Mouse (Mus musculus) hindbrain, embryonic 14.5 days (tissue): ENCODE results near the gene Brat1. TPM values are rescaled to one million over a fixed set of nuclear protein-coding genes. Genes with fewer than 3 reads are reported as not detected.

Experiments
- ATAC-seq: fragments of 200-750 bp; cut with Nextera tagmentation; 2 replicates; pipeline ENCODE4 v1.8.0; 2017; ENCODE audit warnings: moderate number of reproducible peaks, mild to moderate bottlenecking, moderate TSS enrichment, moderate library complexity; ENCODE audit not compliant: low FRiP score
- DNase-seq: peaks from one replicate; pipeline ENCODE4 v3.0.0-alpha.2; 2015; ENCODE audit warnings: low spot score
- H3K27ac ChIP-seq: fragments of 300-500 bp; sonication (generic); 2 replicates; pipeline ENCODE4 v1.5.1; 2014; ENCODE audit warnings: mild to moderate bottlenecking, moderate library complexity
- H3K27me3 ChIP-seq: fragments of 300-500 bp; sonication (generic); 2 replicates; pipeline ENCODE4 v1.6.1; 2014; ENCODE audit warnings: mild to moderate bottlenecking, low read length, mixed read lengths; ENCODE audit not compliant: control insufficient read depth, insufficient read depth
- H3K36me3 ChIP-seq: fragments of 300-500 bp; sonication (generic); replicated peaks from 2 replicates; pipeline ENCODE4 v1.6.1; 2014; ENCODE audit not compliant: control insufficient read depth, insufficient read depth
- H3K4me1 ChIP-seq: fragments of 300-500 bp; sonication (generic); replicated peaks from 2 replicates; pipeline ENCODE4 v1.6.1; 2014; ENCODE audit warnings: antibody characterized with exemption, low read length, mixed read lengths; ENCODE audit not compliant: control insufficient read depth, insufficient read depth
- H3K4me2 ChIP-seq: fragments of 300-500 bp; sonication (generic); replicated peaks from 2 replicates; pipeline ENCODE4 v1.6.1; 2014; ENCODE audit warnings: mild to moderate bottlenecking, moderate library complexity
- H3K4me3 ChIP-seq: fragments of 300-500 bp; sonication (generic); replicated peaks from 2 replicates; pipeline ENCODE4 v1.5.1; 2014; ENCODE audit warnings: mild to moderate bottlenecking, low read length
- H3K9ac ChIP-seq: fragments of 300-500 bp; sonication (generic); 2 replicates; pipeline ENCODE4 v1.6.1; 2014
- H3K9me3 ChIP-seq: fragments of 300-500 bp; sonication (generic); 2 replicates; pipeline ENCODE4 v1.6.1; 2016; ENCODE audit warnings: low read length; ENCODE audit not compliant: control insufficient read depth
- WGBS: fragments of 180-500 bp; shearing (Covaris S2); extraction: QIAGEN DNeasy Blood & Tissue Kit; methylation state at CpG from one replicate; pipeline ENCODE4 v1.1.7; 2014; 5-methylcytosine and 5-hydroxymethylcytosine counted together
- polyA plus RNA-seq: library from polyadenylated mRNA; unstranded; fragments of >200 nt; fragmentation: Nextera tagmentation; extraction: Ambion mirVana; gene quantifications from 2 replicates; pipeline ENCODE4 v1.2.1, GENCODE M21; 2014

Gene Brat1
- 19.1 and 19.8 TPM in 2 replicates for polyA plus RNA-seq

DNA sequence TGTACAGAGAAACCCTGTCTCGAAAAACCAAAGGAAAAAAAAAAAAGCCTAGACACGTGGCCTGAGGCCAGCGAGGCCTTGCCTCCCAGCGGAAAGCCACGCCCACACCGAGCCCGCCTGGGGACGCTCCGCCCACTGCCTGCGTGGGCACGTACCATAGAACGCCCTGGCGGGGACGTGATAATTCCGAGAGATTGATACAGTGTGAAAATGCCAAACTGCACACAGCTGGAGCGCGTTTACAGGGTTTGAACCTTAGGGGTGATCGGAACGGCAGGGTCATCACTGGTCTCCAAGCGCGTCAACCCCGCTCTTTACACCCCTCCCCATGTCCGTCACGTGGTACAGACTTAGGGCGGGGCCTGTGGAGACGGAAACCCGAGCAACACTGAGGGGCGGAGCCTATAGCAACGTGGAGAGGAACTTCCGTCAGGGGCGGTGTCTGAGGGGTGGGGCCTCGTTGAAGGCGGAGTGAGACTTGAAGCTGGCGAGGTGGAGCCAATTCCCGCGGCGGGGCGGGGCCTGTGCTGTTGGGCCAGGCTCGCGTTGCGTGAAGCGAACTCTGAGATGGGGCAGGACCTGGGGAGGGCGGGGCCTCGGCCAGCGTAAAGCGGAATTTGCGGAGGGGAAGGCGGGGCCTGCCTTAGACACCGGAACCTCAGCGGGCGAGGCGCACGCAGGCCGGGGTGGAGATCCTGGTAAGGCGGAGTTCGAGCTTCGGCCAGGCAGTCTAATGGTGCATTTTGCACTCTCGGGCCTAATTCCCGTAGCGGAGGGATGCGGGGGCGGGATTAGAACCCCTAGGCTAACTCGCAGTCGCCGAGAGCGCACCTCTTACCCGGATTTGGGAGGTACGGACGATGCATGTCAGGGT is at the start of gene Brat1:
Gene Brat1, plus strand, starts transcription at position 634 of the 874 bp plus-strand sequence.
- peak within 1 kb of the TSS; percentile 76 for H3K4me3 ChIP-seq
- peaks cover 8% of the 10 kb centered on the region for H3K36me3 ChIP-seq
- H3K27ac ChIP-seq: peak within 1 kb of the TSS; percentile 89
- H3K4me2 ChIP-seq: peak within 1 kb of the TSS; percentile 86
- H3K9me3 ChIP-seq: no peaks in the 10 kb centered on the region
- no peaks in the 10 kb centered on the region for H3K27me3 ChIP-seq
- under 1% methylated on average over 69 of the region's 69 CpGs for WGBS
- peak; percentile 94 for ATAC-seq
- peaks cover 33% of the 10 kb centered on the region for H3K4me1 ChIP-seq
- H3K9ac ChIP-seq: peak within 1 kb of the TSS; percentile 89
- DNase-seq: peak; percentile 99

DNA sequence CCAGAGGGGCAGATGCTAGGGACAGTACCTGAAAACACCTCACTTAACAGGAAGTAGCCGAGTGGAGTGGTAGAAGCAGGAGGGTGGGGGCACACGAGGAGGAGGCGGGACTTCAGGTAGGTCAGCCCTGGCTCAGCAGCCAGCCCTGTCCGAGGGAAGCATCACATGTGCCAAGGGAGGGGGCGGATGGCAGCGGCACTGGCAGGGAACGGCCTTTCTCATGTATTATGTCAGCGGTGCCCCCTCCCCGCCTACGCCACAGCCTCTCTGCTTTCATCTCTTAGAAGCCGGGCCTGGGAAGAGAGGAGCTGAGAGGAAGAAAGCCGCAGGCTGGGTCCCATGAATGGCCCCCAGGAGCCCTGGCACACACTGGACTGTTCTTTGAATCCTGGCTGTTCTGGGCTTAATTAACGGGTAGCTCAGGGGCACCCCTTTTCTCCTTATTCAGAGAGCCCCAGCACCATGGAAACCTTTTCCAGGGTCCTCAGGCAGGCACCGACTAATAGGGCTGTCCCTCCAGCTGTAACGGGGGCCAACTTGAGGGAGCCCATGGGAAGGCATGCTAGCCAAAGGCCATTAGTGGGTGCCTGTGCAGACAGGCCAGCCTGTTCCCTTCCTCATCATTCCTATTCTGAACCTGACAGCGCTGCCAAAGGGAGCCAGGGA is 45.1 kb upstream of the Brat1 start:
- ATAC-seq: peak; percentile 88
- Histone ChIP-seq H3K27me3 (no peaks in the 10 kb centered on the region), H3K27ac (peak overlapping the region; percentile 77), H3K36me3 (no peaks in the 10 kb centered on the region), H3K9me3 (no peaks in the 10 kb centered on the region), H3K4me1 (peaks cover 24% of the 10 kb centered on the region), H3K9ac (no peak overlapping the region), H3K4me3 (no peak overlapping the region), H3K4me2 (no peak overlapping the region)
- DNase-seq: peak; percentile 54
- WGBS: 19% methylated on average over 16 of the region's 16 CpGs

DNA sequence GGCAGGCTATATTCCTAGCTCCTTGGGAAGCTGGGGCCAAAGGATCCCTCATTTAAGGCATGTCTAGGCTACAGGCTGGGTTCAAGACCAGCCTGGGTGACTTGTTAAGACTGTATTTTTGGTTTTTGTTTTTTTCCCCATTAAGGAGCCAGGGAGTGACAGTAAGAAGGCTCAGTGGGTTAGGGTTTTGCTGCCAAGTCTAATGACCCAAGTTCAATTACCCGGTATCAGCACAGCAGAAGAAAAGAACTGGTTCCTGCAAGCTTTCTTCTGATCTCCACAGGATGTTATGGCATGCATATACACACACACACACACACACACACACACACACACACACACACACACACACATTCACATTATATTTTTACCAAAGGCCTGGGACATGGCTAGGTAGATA is 44.4 kb upstream of the Brat1 start:
- DNase-seq: no peak
- no peak for ATAC-seq
- Histone ChIP-seq H3K36me3 (peaks cover 5% of the 10 kb centered on the region), H3K9me3 (no peaks in the 10 kb centered on the region), H3K4me2 (no peak overlapping the region), H3K9ac (no peak overlapping the region), H3K4me1 (peaks cover 24% of the 10 kb centered on the region), H3K27me3 (no peaks in the 10 kb centered on the region), H3K4me3 (no peak overlapping the region), H3K27ac (peak overlapping the region; percentile 77)
- WGBS: 73% methylated on average over 1 of the region's 1 CpGs

DNA sequence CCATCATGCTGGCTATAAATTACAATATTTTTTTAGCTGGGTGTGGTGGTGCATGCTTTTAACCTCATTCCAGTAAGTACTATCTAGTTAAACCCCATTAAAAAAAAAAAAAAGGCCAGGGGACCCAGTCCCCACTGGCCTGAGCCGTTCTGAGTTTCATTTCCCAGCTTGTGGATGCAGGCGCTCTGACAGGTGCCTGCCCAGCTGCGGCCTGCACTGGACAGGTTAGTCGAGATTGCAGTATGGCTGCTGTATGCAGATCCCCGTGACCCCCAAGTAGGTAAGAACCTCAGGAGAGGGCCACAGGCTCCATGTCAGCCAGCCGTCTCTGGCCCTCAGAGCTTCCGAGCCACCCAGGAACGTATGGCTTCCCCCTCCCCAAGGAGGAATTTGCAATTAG is 43.4 kb upstream of the Brat1 start:
- ATAC-seq (no peak), DNase-seq (no peak)
- Histone ChIP-seq H3K4me2 (no peak overlapping the region), H3K4me3 (no peak overlapping the region), H3K9me3 (no peaks in the 10 kb centered on the region), H3K9ac (no peak overlapping the region), H3K4me1 (peaks cover 24% of the 10 kb centered on the region), H3K27ac (no peak overlapping the region), H3K27me3 (no peaks in the 10 kb centered on the region), H3K36me3 (peaks cover 5% of the 10 kb centered on the region)
- 77% methylated on average over 8 of the region's 8 CpGs for WGBS

DNA sequence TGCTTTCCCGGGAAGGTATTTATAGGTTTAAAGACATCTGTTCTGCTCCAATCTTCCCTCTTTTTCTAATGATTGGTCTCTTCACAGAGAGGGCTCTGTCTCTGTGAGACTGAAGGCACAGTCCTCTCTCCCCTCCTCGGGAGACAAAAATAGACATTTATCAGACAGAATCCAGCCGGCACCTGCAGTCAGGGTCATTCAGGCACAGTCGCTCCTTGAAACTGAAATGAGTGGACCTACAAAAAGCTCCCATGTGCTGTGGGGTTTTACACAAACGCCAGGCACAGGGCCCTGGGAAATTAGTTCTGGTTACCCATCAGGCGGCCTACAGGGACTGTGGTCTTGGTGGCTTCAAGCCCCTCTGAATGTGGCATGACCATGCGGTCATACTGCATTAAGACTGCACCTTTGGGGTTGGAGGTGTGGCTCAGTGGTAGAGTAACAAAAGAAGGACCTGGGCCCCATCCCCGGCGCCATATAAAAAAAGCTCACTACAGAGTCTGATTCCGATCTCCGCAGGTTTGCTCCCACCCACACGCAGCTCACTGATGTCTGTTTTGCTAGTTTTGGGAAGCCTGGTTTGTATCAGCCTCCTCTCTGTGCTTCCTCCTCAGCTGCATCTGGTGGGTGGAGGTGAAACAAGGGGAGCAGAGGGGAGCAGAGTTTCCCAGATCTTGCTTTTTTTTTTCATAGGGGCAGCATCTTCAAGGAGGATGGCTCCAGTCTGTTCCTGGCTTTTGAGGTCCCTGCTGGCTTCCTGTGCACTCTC is 42.8 kb upstream of the Brat1 start:
- no peak overlapping the region for H3K9ac ChIP-seq
- H3K27me3 ChIP-seq: no peaks in the 10 kb centered on the region
- H3K27ac ChIP-seq: no peak overlapping the region
- H3K4me2 ChIP-seq: no peak overlapping the region
- no peaks in the 10 kb centered on the region for H3K9me3 ChIP-seq
- H3K36me3 ChIP-seq: peaks cover 7% of the 10 kb centered on the region
- no peak overlapping the region for H3K4me3 ChIP-seq
- 68% methylated on average over 12 of the region's 12 CpGs for WGBS
- peaks cover 24% of the 10 kb centered on the region for H3K4me1 ChIP-seq
- ATAC-seq (no peak), DNase-seq (no peak)

DNA sequence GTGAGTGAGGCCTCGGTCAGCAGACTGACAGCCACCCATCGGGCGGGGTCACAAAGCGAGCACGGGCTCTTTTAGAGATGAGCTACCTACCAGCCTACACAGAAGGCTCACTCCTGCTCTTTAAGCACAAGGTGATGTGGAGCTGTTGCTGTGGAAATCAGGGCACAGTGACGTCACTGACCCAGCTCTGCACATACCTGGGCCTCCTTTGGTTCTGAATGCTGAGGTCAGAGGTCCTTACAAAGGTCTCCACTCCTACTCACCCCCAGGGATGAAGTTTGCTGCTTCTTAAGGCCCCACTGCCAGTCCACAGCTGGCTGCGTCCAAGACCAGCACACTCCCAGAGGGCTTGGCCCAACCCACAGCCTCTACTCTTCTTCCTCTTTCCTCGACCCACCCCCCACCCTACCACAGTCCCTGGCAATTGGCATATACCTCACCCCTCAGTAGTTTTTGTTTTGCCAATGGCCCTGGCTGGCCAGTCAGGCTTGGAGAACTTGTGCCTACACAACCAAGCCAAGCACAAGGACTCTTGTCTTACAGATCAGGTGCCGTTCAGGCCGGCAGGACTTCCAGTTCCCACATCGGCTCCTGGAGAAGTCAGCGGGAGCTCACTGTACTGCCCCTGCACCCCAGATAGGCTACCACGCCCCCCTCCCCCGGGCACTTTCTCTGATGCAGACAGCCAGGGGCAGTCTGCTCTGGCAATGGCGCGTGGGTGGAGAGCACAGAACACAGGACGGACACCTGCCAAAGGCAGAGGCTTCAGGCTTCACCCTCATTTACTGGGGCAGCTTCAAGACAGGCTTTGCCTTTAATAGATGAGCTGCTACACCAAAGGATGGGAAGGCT is 41.8 kb upstream of the Brat1 start:
- H3K4me1 ChIP-seq: peaks cover 24% of the 10 kb centered on the region
- WGBS: 70% methylated on average over 17 of the region's 17 CpGs
- ATAC-seq (no peak), DNase-seq (no peak)
- H3K36me3 ChIP-seq: peaks cover 17% of the 10 kb centered on the region
- no peak overlapping the region for H3K4me2 ChIP-seq
- H3K27me3 ChIP-seq: no peaks in the 10 kb centered on the region
- no peak overlapping the region for H3K9ac ChIP-seq
- H3K9me3 ChIP-seq: no peaks in the 10 kb centered on the region
- no peak overlapping the region for H3K4me3 ChIP-seq
- H3K27ac ChIP-seq: no peak overlapping the region

DNA sequence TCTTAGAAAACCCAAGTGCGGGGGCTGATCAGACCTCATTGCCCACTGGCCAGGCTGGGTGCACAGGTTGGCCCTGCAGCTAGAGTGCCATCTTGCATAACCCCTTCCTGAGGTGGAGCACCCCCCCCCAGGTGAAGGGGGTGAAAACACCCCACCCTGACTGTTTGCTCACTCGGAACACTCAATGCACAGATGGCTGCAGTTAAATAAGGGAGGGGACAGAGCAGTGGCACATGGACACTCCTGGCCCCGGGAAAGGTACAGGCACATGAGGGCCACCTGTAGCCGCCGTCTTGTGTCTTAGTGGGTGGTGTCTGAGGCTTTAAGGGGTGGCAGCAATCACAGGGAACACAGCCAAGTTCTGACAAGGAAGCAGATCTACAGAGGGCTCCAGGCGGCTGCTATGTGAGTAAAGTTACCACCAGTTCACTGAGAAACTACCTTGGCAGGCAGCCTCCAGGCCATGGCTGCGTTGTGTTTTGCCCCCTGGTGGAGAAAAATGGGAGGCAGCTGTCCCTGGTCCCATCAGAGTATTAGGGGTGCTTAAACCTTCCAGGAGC is 41.1 kb upstream of the Brat1 start:
- peaks cover 22% of the 10 kb centered on the region for H3K36me3 ChIP-seq
- ATAC-seq (no peak), DNase-seq (no peak)
- H3K27me3 ChIP-seq: no peaks in the 10 kb centered on the region
- WGBS: 60% methylated on average over 7 of the region's 7 CpGs
- H3K4me3 ChIP-seq: no peak overlapping the region
- H3K4me2 ChIP-seq: no peak overlapping the region
- H3K4me1 ChIP-seq: peaks cover 24% of the 10 kb centered on the region
- no peak overlapping the region for H3K27ac ChIP-seq
- H3K9me3 ChIP-seq: no peaks in the 10 kb centered on the region
- H3K9ac ChIP-seq: no peak overlapping the region

DNA sequence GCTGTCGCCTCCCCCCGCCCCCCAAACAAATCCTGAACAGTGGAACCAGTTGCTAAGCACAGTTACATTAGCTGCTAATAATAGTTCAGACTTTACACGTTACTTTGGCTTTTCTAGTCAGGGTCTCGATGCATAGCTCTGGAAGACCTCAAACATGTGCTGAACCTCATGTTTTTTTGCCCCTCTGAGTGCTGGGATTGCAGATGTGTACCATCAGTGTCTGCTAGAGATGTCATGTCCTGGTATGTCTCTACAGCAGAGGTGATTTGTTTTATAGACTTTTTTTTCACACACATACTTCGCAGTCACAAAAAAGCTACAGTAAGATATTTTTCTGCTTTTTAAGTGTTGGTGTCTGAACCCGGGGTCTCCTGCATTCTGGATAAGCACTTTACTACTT is 32.7 kb upstream of the Brat1 start:
- Histone ChIP-seq H3K4me3 (no peak overlapping the region), H3K27ac (no peak overlapping the region), H3K9me3 (no peaks in the 10 kb centered on the region), H3K27me3 (no peaks in the 10 kb centered on the region), H3K4me1 (no peaks in the 10 kb centered on the region), H3K4me2 (no peak overlapping the region), H3K9ac (no peak overlapping the region), H3K36me3 (peaks cover 79% of the 10 kb centered on the region)
- no peak for DNase-seq
- WGBS: 93% methylated on average over 6 of the region's 6 CpGs
- no peak for ATAC-seq
